Mouse (Mus musculus): Measurements from ENCODE around the gene Sort1. TPM values are rescaled to one million over a fixed set of nuclear protein-coding genes. Genes with fewer than 3 reads are reported as not detected.

Gene Sort1
- polyA plus RNA-seq, 1 experiment = 94.4 TPM

GRCm38 (mm10) chr3:108364270-108364995 lies 80.6 kb downstream of the Sort1 start, which contains the start of gene Mybphl:
TSS of gene Mybphl (plus strand) at chr3:108364911.
- Histone ChIP-seq H3K4me3 (replicated peaks; ENCODE audit: insufficient read depth, low read depth, low read length) (no peak within 1 kb of the TSS), H3K27me3 (ENCODE audit: control insufficient read depth, insufficient read depth, low read length) (no peaks in the 10 kb centered on the region), H3K4me1 (ENCODE audit: control insufficient read depth, insufficient read depth, low read length) (no peaks in the 10 kb centered on the region), H3K27ac (ENCODE audit: insufficient read depth, low read length) (no peak within 1 kb of the TSS)
- 79% methylated on average over 9 of the region's 9 CpGs for WGBS
- no peak for DNase-seq
- no peak for TF ChIP-seq POLR2A (IDR thresholded peaks at IDR 0.05; ENCODE audit: borderline replicate concordance, insufficient read depth, low read length)

DNA sequence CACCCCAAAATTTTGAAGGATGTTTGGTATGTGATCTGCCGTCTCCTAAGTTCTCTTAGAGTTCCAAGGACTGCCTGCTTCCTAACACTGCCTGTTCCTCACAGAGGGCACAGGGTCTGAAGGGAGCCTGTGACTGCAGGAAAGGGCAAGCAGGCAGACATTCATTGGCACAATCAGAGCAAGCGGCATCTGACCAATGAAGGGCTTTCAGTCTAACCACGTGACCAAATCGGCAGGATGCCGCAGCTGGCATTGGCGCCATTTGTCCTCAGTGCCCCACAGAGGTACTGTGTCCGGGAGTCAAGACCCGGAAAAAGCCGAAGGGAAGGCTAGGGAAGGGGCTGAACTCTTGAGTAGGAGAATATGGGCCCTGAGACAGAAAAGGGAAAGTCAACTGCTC lies 83.3 kb downstream of the Sort1 start:
- no peak overlapping the region for H3K4me3 ChIP-seq (replicated peaks; ENCODE audit: insufficient read depth, low read depth, low read length)
- peak; percentile 40 to 52 for DNase-seq
- 51% methylated on average over 9 of the region's 9 CpGs for WGBS
- TF ChIP-seq POLR2A (IDR thresholded peaks at IDR 0.05; ENCODE audit: borderline replicate concordance, insufficient read depth, low read length) (no peak), CTCF (IDR thresholded peaks at IDR 0.05; ENCODE audit: borderline replicate concordance, insufficient read depth, low read depth, low read length) (no peak)
- H3K27ac ChIP-seq (ENCODE audit: insufficient read depth, low read length) = no peak overlapping the region
- no peaks in the 10 kb centered on the region for H3K27me3 ChIP-seq (ENCODE audit: control insufficient read depth, insufficient read depth, low read length)
- H3K4me1 ChIP-seq (ENCODE audit: control insufficient read depth, insufficient read depth, low read length) = no peaks in the 10 kb centered on the region; the same call in 1 of the 2 replicates

GRCm38 (mm10) chr3:108367828-108368227 lies 83.9 kb downstream of the Sort1 start:
- Histone ChIP-seq H3K27me3 (ENCODE audit: control insufficient read depth, insufficient read depth, low read length) (no peaks in the 10 kb centered on the region), H3K27ac (ENCODE audit: insufficient read depth, low read length) (no peak overlapping the region), H3K4me1 (ENCODE audit: control insufficient read depth, insufficient read depth, low read length) (no peaks in the 10 kb centered on the region; the same call in 1 of the 2 replicates), H3K4me3 (replicated peaks; ENCODE audit: insufficient read depth, low read depth, low read length) (no peak overlapping the region)
- no peak for DNase-seq
- TF ChIP-seq CTCF (IDR thresholded peaks at IDR 0.05; ENCODE audit: borderline replicate concordance, insufficient read depth, low read depth, low read length) (no peak), POLR2A (IDR thresholded peaks at IDR 0.05; ENCODE audit: borderline replicate concordance, insufficient read depth, low read length) (no peak)
- 84% methylated on average over 3 of the region's 3 CpGs for WGBS

- Histone ChIP-seq H3K27me3 (ENCODE audit: control insufficient read depth, insufficient read depth, low read length) (no peaks in the 10 kb centered on the region), H3K27ac (ENCODE audit: insufficient read depth, low read length) (no peak overlapping the region), H3K4me1 (ENCODE audit: control insufficient read depth, insufficient read depth, low read length) (no peaks in the 10 kb centered on the region; the same call in 1 of the 2 replicates), H3K4me3 (replicated peaks; ENCODE audit: insufficient read depth, low read depth, low read length) (no peak overlapping the region)
- 84% methylated on average over 5 of the region's 5 CpGs for WGBS
- no peak for DNase-seq
- TF ChIP-seq POLR2A (IDR thresholded peaks at IDR 0.05; ENCODE audit: borderline replicate concordance, insufficient read depth, low read length) = no peak
- TF ChIP-seq CTCF (IDR thresholded peaks at IDR 0.05; ENCODE audit: borderline replicate concordance, insufficient read depth, low read depth, low read length) = no peak
Measured at GRCm38 (mm10) chr3:108368721-108369120, 84.8 kb downstream of the Sort1 start.

- TF ChIP-seq POLR2A (IDR thresholded peaks at IDR 0.05; ENCODE audit: borderline replicate concordance, insufficient read depth, low read length) = no peak
- no peak for TF ChIP-seq CTCF (IDR thresholded peaks at IDR 0.05; ENCODE audit: borderline replicate concordance, insufficient read depth, low read depth, low read length)
- no peak overlapping the region for H3K27ac ChIP-seq (ENCODE audit: insufficient read depth, low read length)
- H3K4me3 ChIP-seq (replicated peaks; ENCODE audit: insufficient read depth, low read depth, low read length) = no peak overlapping the region
- 50% methylated on average over 3 of the region's 3 CpGs for WGBS
- H3K4me1 ChIP-seq (ENCODE audit: control insufficient read depth, insufficient read depth, low read length) = no peaks in the 10 kb centered on the region; the same call in 1 of the 2 replicates
- H3K27me3 ChIP-seq (ENCODE audit: control insufficient read depth, insufficient read depth, low read length) = no peaks in the 10 kb centered on the region
- DNase-seq = no peak
Measured at GRCm38 (mm10) chr3:108372274-108372673, 88.4 kb downstream of the Sort1 start.

GRCm38 (mm10) chr3:108372691-108373090 lies 88.8 kb downstream of the Sort1 start:
- Histone ChIP-seq H3K27me3 (ENCODE audit: control insufficient read depth, insufficient read depth, low read length) (no peaks in the 10 kb centered on the region), H3K4me1 (ENCODE audit: control insufficient read depth, insufficient read depth, low read length) (no peaks in the 10 kb centered on the region; the same call in 1 of the 2 replicates), H3K27ac (ENCODE audit: insufficient read depth, low read length) (no peak overlapping the region), H3K4me3 (replicated peaks; ENCODE audit: insufficient read depth, low read depth, low read length) (no peak overlapping the region)
- TF ChIP-seq CTCF (IDR thresholded peaks at IDR 0.05; ENCODE audit: borderline replicate concordance, insufficient read depth, low read depth, low read length) = no peak
- TF ChIP-seq POLR2A (IDR thresholded peaks at IDR 0.05; ENCODE audit: borderline replicate concordance, insufficient read depth, low read length) = no peak
- no peak for DNase-seq
- WGBS = 90% methylated on average over 3 of the region's 3 CpGs

GRCm38 (mm10) chr3:108378875-108379663 lies 95.2 kb downstream of the Sort1 start:
- Histone ChIP-seq H3K4me1 (ENCODE audit: control insufficient read depth, insufficient read depth, low read length) (peaks cover 4% of the 10 kb centered on the region), H3K27me3 (ENCODE audit: control insufficient read depth, insufficient read depth, low read length) (no peaks in the 10 kb centered on the region), H3K27ac (ENCODE audit: insufficient read depth, low read length) (no peak overlapping the region), H3K4me3 (replicated peaks; ENCODE audit: insufficient read depth, low read depth, low read length) (no peak overlapping the region)
- no peak for DNase-seq
- WGBS = 47% methylated on average over 7 of the region's 7 CpGs
- no peak for TF ChIP-seq CTCF (IDR thresholded peaks at IDR 0.05; ENCODE audit: borderline replicate concordance, insufficient read depth, low read depth, low read length)
- no peak for TF ChIP-seq POLR2A (IDR thresholded peaks at IDR 0.05; ENCODE audit: borderline replicate concordance, insufficient read depth, low read length)

Data from cerebellum, adult 2 months (tissue).